Mouse (Mus musculus) ES-Bruce4 (cell line): ENCODE measurements around the gene Cnbp.

ENCODE experiments used
- CTCF ChIP-seq: IDR thresholded peaks from one replicate; pipeline ENCODE4 v1.8.1; 2011; ENCODE audit warnings: low read depth, low read length
- EP300 ChIP-seq: IDR thresholded peaks from 2 replicates; pipeline ENCODE4 v1.6.1; 2011; ENCODE audit warnings: low read depth, low read length; ENCODE audit not compliant: insufficient read depth
- POLR2A ChIP-seq: IDR thresholded peaks from one replicate; pipeline ENCODE4 v1.8.1; 2011; ENCODE audit warnings: low read length; ENCODE audit not compliant: insufficient read depth

- TF ChIP-seq CTCF (no peak), POLR2A (no peak), EP300 (no peak)
Measured at GRCm38 (mm10) chr6:87799576-87799975, 51.3 kb downstream of the Cnbp start.
